ENCODE assay signal across 32 mouse cellular contexts in the genomic region with DNA sequence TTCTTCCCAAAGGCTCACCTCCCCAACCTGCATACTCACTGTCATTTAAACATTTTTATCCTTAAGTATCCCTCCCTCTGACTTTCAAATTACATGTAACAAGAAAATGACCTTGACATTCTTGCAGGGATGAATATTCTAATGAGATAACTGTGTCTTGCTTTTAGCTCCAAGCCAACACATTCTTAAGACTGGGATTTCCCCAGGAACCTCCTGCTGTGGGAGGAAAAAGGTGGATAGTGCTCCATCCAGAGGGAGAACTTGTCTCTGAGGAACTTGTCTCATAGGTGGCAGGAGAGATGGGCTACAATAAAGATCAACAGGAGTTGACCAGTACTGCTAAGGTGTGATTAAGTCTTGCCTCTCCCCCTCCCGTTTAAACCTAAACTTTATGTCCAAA.
"Had no signal": no experiment of that assay in that cellular context is flagged by ENCODE, and none has a peak within 500 bp of the region (broad histone marks: within the 10 kb centered on the region; RNA-seq: fewer than 3 reads in every experiment).

No protein-coding gene starts in this region.

- H3K9me3 ChIP-seq: limb, embryonic 10.5 days; limb, embryonic 12.5 days; limb, embryonic 13.5 days; limb, embryonic 15.5 days; liver, embryonic 12.5 days; liver, embryonic 13.5 days; liver, embryonic 15.5 days; lung, embryonic 15.5 days; megakaryocyte, embryonic 14.5 days; midbrain, embryonic 10.5 days; midbrain, embryonic 12.5 days; midbrain, embryonic 13.5 days; midbrain, embryonic 15.5 days; neural tube, embryonic 12.5 days had no signal

- H3K4me2 ChIP-seq: limb, embryonic 12.5 days; limb, embryonic 13.5 days; limb, embryonic 15.5 days; liver, embryonic 11.5 days; liver, embryonic 12.5 days; liver, embryonic 13.5 days; liver, embryonic 15.5 days; lung, embryonic 14.5 days; lung, embryonic 15.5 days; midbrain, embryonic 11.5 days; midbrain, embryonic 12.5 days; midbrain, embryonic 13.5 days; midbrain, embryonic 15.5 days; neural tube, embryonic 12.5 days had no signal

- H3K9ac ChIP-seq: limb, embryonic 12.5 days; limb, embryonic 13.5 days; limb, embryonic 15.5 days; liver, embryonic 12.5 days; liver, embryonic 13.5 days; liver, embryonic 14.5 days; liver, embryonic 15.5 days; liver, postnatal 0 days; lung, embryonic 14.5 days; lung, embryonic 15.5 days; midbrain, embryonic 12.5 days; midbrain, embryonic 13.5 days; midbrain, embryonic 15.5 days; neural tube, embryonic 12.5 days had no signal

- H3K27me3 ChIP-seq: limb, embryonic 12.5 days; limb, embryonic 13.5 days; limb, embryonic 15.5 days; liver, embryonic 12.5 days; liver, embryonic 13.5 days; liver, embryonic 15.5 days; lung, embryonic 15.5 days; megakaryocyte, embryonic 14.5 days; midbrain, embryonic 12.5 days; midbrain, embryonic 13.5 days; midbrain, embryonic 15.5 days; neural tube, embryonic 12.5 days had no signal

- H3K4me3 ChIP-seq: limb, embryonic 10.5 days; limb, embryonic 12.5 days; limb, embryonic 13.5 days; limb, embryonic 15.5 days; liver, embryonic 12.5 days; liver, embryonic 13.5 days; liver, embryonic 15.5 days; lung, embryonic 15.5 days; megakaryocyte, embryonic 14.5 days; midbrain, embryonic 10.5 days; midbrain, embryonic 12.5 days; midbrain, embryonic 13.5 days; midbrain, embryonic 15.5 days; myocyte; neural tube, embryonic 12.5 days had no signal

- DNase-seq: left cerebral cortex, postnatal 4 days; liver; liver, embryonic 13.5 days; liver, postnatal 0 days; lung, adult 18-20 months; lung, adult 2 months; lung, embryonic 14.5 days; lung, postnatal 10 days; lung, postnatal 14 days; lung, postnatal 36 days; lung, postnatal 4 days; midbrain, embryonic 14.5 days had no signal

- H3K4me1 ChIP-seq: limb, embryonic 10.5 days; limb, embryonic 12.5 days; limb, embryonic 13.5 days; limb, embryonic 15.5 days; liver, embryonic 12.5 days; liver, embryonic 13.5 days; liver, embryonic 15.5 days; lung, embryonic 15.5 days; megakaryocyte, embryonic 14.5 days; midbrain, embryonic 10.5 days; midbrain, embryonic 12.5 days; midbrain, embryonic 13.5 days; midbrain, embryonic 15.5 days; neural tube, embryonic 12.5 days had no signal

- ATAC-seq: liver, embryonic 12.5 days; liver, postnatal 0 days; lung, postnatal 0 days; midbrain, embryonic 13.5 days; midbrain, embryonic 15.5 days; midbrain, embryonic 16.5 days had no signal

- H3K36me3 ChIP-seq: limb, embryonic 10.5 days; limb, embryonic 12.5 days; limb, embryonic 13.5 days; limb, embryonic 15.5 days; liver, embryonic 12.5 days; liver, embryonic 13.5 days; liver, embryonic 15.5 days; lung, embryonic 15.5 days; midbrain, embryonic 10.5 days; midbrain, embryonic 12.5 days; midbrain, embryonic 13.5 days; midbrain, embryonic 15.5 days; neural tube, embryonic 12.5 days had no signal

- H3K27ac ChIP-seq: limb, embryonic 10.5 days; limb, embryonic 12.5 days; limb, embryonic 13.5 days; limb, embryonic 15.5 days; liver, embryonic 12.5 days; liver, embryonic 13.5 days; liver, embryonic 14.5 days; liver, embryonic 15.5 days; lung, embryonic 15.5 days; macrophage; midbrain, embryonic 10.5 days; midbrain, embryonic 12.5 days; midbrain, embryonic 13.5 days; midbrain, embryonic 15.5 days; neural tube, embryonic 12.5 days had no signal
